Mouse (Mus musculus) lung, embryonic 16.5 days (tissue): ENCODE data around the gene Wif1. TPM values are rescaled to one million over a fixed set of nuclear protein-coding genes. Genes with fewer than 3 reads are reported as not detected.

Experiments used
- ATAC-seq: fragments of 200-750 bp; cut with Nextera tagmentation; 2 replicates; pipeline ENCODE4 v1.8.0; 2017; ENCODE audit warnings: low read depth, mild to moderate bottlenecking, moderate library complexity
- H3K27ac ChIP-seq: fragments of 300-500 bp; sonication (generic); 2 replicates; pipeline ENCODE4 v1.5.1; 2014; ENCODE audit warnings: mild to moderate bottlenecking, control low read depth, low read length
- H3K27me3 ChIP-seq: fragments of 300-500 bp; sonication (generic); 2 replicates; pipeline ENCODE4 v1.6.1; 2014; ENCODE audit warnings: low read depth, low read length, mixed read lengths; ENCODE audit not compliant: control insufficient read depth, insufficient read depth
- H3K36me3 ChIP-seq: fragments of 300-500 bp; sonication (generic); 2 replicates; pipeline ENCODE4 v1.6.1; 2014; ENCODE audit warnings: low read length; ENCODE audit not compliant: control insufficient read depth, insufficient read depth
- H3K4me1 ChIP-seq: fragments of 300-500 bp; sonication (generic); replicated peaks from 2 replicates; pipeline ENCODE4 v1.6.1; 2014; ENCODE audit warnings: low read length, mixed read lengths; ENCODE audit not compliant: control insufficient read depth, insufficient read depth
- H3K4me2 ChIP-seq: fragments of 300-500 bp; sonication (generic); 2 replicates; pipeline ENCODE4 v1.6.1; 2014; ENCODE audit warnings: low read depth, low read length, control low read depth
- H3K4me3 ChIP-seq: fragments of 300-500 bp; sonication (generic); 2 replicates; pipeline ENCODE4 v1.5.1; 2014; ENCODE audit warnings: mild to moderate bottlenecking, low read length, control low read depth
- H3K9ac ChIP-seq: fragments of 300-500 bp; sonication (generic); 2 replicates; pipeline ENCODE4 v1.6.1; 2014; ENCODE audit warnings: low read length, control low read depth
- H3K9me3 ChIP-seq: fragments of 300-500 bp; sonication (generic); 2 replicates; pipeline ENCODE4 v1.6.1; 2016; ENCODE audit warnings: low read length; ENCODE audit not compliant: control insufficient read depth
- whole genome bisulfite sequencing: fragments of 180-500 bp; shearing (Covaris S2); extraction: QIAGEN DNeasy Blood & Tissue Kit; methylation state at CpG from one replicate; pipeline ENCODE4 v1.1.7; 2014; 5-methylcytosine and 5-hydroxymethylcytosine counted together
- polyA plus RNA-seq: library from polyadenylated mRNA; unstranded; fragments of >200 nt; fragmentation: Nextera tagmentation; extraction: Ambion mirVana; gene quantifications from 2 replicates; pipeline ENCODE4 v1.2.1, GENCODE M21; 2015

Gene Wif1
- polyA plus RNA-seq, 1 experiment from 2014 or later: 22.7 TPM

- no peak overlapping the region for H3K4me3 ChIP-seq
- H3K4me2 ChIP-seq: no peak overlapping the region
- H3K9ac ChIP-seq: no peak overlapping the region
- WGBS: 74% methylated on average over 8 of the region's 8 CpGs
- ATAC-seq: no peak
- H3K27me3 ChIP-seq: no peaks in the 10 kb centered on the region
- no peaks in the 10 kb centered on the region for H3K36me3 ChIP-seq
- H3K9me3 ChIP-seq: no peaks in the 10 kb centered on the region
- no peak overlapping the region for H3K27ac ChIP-seq
- peaks cover 7% of the 10 kb centered on the region for H3K4me1 ChIP-seq
These were observed 28.9 kb downstream of the Wif1 start for GRCm38 (mm10) chr10:121062704-121063103.

- Histone ChIP-seq H3K9ac (no peak overlapping the region), H3K4me2 (no peak overlapping the region), H3K27me3 (no peaks in the 10 kb centered on the region), H3K36me3 (no peaks in the 10 kb centered on the region), H3K9me3 (no peaks in the 10 kb centered on the region), H3K4me3 (no peak overlapping the region), H3K4me1 (peaks cover 3% of the 10 kb centered on the region), H3K27ac (0 out of 2 replicates have a peak overlapping the region, but pooled peaks have one; percentile 15)
- 45% methylated on average over 7 of the region's 7 CpGs for WGBS
- peak; percentile 51; the same call in 1 of the 2 replicates for ATAC-seq
These were observed 33.7 kb downstream of the Wif1 start for GRCm38 (mm10) chr10:121067416-121067951.

GRCm38 (mm10) chr10:121068003-121068402 lies 34.2 kb downstream of the Wif1 start:
- H3K9ac ChIP-seq: no peak overlapping the region
- no peak overlapping the region for H3K4me2 ChIP-seq
- 36% methylated on average over 1 of the region's 1 CpGs for WGBS
- H3K9me3 ChIP-seq: no peaks in the 10 kb centered on the region
- no peak for ATAC-seq
- no peaks in the 10 kb centered on the region for H3K27me3 ChIP-seq
- peaks cover 3% of the 10 kb centered on the region for H3K4me1 ChIP-seq
- H3K4me3 ChIP-seq: no peak overlapping the region
- H3K27ac ChIP-seq: no peak overlapping the region
- H3K36me3 ChIP-seq: no peaks in the 10 kb centered on the region

- WGBS: 65% methylated on average over 7 of the region's 7 CpGs
- no peak for ATAC-seq
These were observed 37.0 kb downstream of the Wif1 start for GRCm38 (mm10) chr10:121070742-121071141.

GRCm38 (mm10) chr10:121080500-121080899 lies 46.7 kb downstream of the Wif1 start:
- Histone ChIP-seq H3K4me2 (no peak overlapping the region), H3K4me1 (no peaks in the 10 kb centered on the region), H3K36me3 (no peaks in the 10 kb centered on the region), H3K9me3 (peaks cover 2% of the 10 kb centered on the region; the same call in 1 of the 2 replicates), H3K9ac (no peak overlapping the region), H3K27me3 (no peaks in the 10 kb centered on the region), H3K27ac (no peak overlapping the region), H3K4me3 (no peak overlapping the region)
- ATAC-seq: no peak
- 62% methylated on average over 9 of the region's 9 CpGs for WGBS

More at GRCm38 (mm10) chr10:121070742-121071141, 37.0 kb downstream of the Wif1 start:
- H3K4me1 ChIP-seq: peaks cover 3% of the 10 kb centered on the region
- H3K9me3 ChIP-seq: no peaks in the 10 kb centered on the region
- H3K27me3 ChIP-seq: no peaks in the 10 kb centered on the region
- no peak overlapping the region for H3K27ac ChIP-seq
- H3K4me3 ChIP-seq: no peak overlapping the region
- H3K36me3 ChIP-seq: no peaks in the 10 kb centered on the region
- no peak overlapping the region for H3K9ac ChIP-seq
- H3K4me2 ChIP-seq: no peak overlapping the region

GRCm38 (mm10) chr10:121082881-121083280 lies 49.1 kb downstream of the Wif1 start:
- H3K4me2 ChIP-seq: no peak overlapping the region
- H3K4me3 ChIP-seq: no peak overlapping the region
- H3K27ac ChIP-seq: no peak overlapping the region
- no peaks in the 10 kb centered on the region for H3K4me1 ChIP-seq
- H3K9ac ChIP-seq: no peak overlapping the region
- 89% methylated on average over 4 of the region's 4 CpGs for WGBS
- no peak for ATAC-seq
- no peaks in the 10 kb centered on the region for H3K9me3 ChIP-seq
- no peaks in the 10 kb centered on the region for H3K27me3 ChIP-seq
- no peaks in the 10 kb centered on the region for H3K36me3 ChIP-seq

- WGBS: 62% methylated on average over 10 of the region's 10 CpGs
- Histone ChIP-seq H3K36me3 (no peaks in the 10 kb centered on the region), H3K9me3 (no peaks in the 10 kb centered on the region), H3K9ac (no peak overlapping the region), H3K4me3 (no peak overlapping the region), H3K27me3 (no peaks in the 10 kb centered on the region), H3K4me2 (no peak overlapping the region), H3K4me1 (no peaks in the 10 kb centered on the region), H3K27ac (no peak overlapping the region)
- ATAC-seq: no peak
These were observed 49.8 kb downstream of the Wif1 start for GRCm38 (mm10) chr10:121083512-121083911.

GRCm38 (mm10) chr10:121088679-121089078 lies 54.9 kb downstream of the Wif1 start:
- Histone ChIP-seq H3K36me3 (no peaks in the 10 kb centered on the region), H3K4me3 (no peak overlapping the region), H3K4me1 (no peaks in the 10 kb centered on the region; the same call in none of the 2 replicates), H3K9me3 (no peaks in the 10 kb centered on the region), H3K27me3 (no peaks in the 10 kb centered on the region), H3K27ac (no peak overlapping the region), H3K4me2 (no peak overlapping the region), H3K9ac (no peak overlapping the region)
- WGBS: 63% methylated on average over 5 of the region's 5 CpGs
- ATAC-seq: peak; percentile 64

GRCm38 (mm10) chr10:121089312-121089711 lies 55.6 kb downstream of the Wif1 start:
- 2% methylated on average over 6 of the region's 6 CpGs for WGBS
- ATAC-seq: peak; percentile 81; the same call in 1 of the 2 replicates
- peak overlapping the region; percentile 16; the same call in 1 of the 2 replicates for H3K4me3 ChIP-seq

More at GRCm38 (mm10) chr10:121089312-121089711, 55.6 kb downstream of the Wif1 start:
- no peak overlapping the region for H3K9ac ChIP-seq
- no peak overlapping the region for H3K27ac ChIP-seq
- H3K4me2 ChIP-seq: peak overlapping the region; percentile 44
- no peaks in the 10 kb centered on the region for H3K9me3 ChIP-seq
- no peaks in the 10 kb centered on the region for H3K27me3 ChIP-seq
- no peaks in the 10 kb centered on the region for H3K36me3 ChIP-seq
- no peaks in the 10 kb centered on the region; the same call in none of the 2 replicates for H3K4me1 ChIP-seq
